Mouse (Mus musculus) cerebellum, adult 11-12 months (tissue): Measurements from ENCODE around the gene Per1.

Experiments
- DNase-seq: peaks from one replicate; pipeline ENCODE4 v3.0.0; 2022

Per1 gene

DNA sequence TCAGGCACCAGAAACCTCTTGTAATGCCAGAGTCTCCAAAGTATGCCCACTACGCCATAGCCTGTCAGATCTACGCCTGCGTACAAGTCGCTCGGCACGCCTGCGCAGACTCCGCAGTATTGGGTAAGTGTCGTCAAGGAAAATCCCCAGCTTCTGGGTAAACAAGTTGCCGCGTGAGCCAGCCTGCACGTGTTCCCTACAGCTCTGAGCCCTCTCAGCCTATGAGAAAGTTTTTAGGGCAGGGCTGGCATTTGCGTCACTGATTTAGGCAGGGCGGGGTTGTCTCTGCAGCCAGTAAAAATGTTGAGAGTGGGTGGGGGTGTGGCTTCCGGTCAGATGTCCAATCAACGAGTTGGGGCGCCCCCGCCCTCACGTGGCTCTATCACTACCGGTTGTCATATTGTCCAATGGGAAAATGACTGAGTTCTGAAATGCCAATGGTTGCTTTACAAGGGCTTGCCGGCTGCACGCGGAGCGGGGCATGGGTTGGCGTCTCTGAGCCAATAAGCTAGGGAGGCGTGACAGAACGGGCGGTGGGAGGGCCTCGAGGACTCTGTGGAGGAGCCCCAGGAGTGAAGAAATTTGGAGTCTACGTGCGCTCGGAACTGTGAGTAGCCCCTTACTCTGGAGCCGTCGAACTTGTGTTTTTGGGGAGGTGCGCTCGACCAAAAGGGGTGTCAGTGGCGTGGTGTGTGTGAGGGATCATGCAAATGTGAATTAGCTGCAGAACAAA is at the start of gene Per1:
Per1 (plus strand) TSS at position 521 of the 733 bp plus-strand sequence.
- DNase-seq: peak; percentile 100

DNA sequence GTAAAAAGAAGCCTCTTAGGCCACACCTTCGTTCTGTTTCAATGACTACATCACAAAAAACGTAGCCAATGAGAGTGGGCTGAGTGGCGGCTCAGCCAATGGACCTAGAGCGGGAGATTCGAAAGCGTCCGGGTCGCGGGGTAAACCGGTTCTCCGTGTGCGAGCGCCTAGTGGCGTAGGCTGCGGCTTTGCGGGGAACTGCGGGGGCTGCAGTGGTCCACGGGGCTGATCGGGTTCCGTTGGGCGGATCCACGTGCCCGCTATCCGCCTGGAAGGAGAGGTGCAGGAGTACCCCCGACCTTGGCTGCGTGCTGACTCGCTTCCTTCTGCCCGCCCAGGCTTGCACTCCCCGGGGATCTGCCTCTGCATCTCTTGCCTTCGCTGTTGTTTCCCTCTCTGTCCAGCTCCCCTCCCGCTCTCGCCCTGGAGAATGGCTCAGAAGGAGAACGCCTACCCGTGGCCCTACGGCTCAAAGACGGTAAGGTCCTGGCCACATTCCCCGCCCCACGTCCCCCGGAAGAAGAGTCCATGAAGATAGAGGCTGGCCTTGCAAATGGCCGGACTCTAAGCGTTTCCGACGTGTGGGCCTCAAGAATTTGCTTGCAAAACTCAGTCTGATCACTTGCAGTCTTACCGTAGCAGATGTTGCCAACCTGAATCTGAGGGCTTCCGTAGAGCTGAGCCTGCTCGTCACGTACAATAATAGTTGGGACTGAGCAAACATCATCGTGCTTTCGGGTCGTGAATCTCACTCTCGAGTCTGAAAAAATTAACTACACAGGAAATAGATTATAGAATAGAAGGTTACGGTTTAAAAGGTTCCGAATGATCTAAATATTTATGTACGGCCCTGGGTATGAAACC is 49.3 kb upstream of the Per1 start, which contains the start of gene Aurkb:
Aurkb (plus strand) TSS at position 117 of the 864 bp plus-strand sequence.
- peak; percentile 66 for DNase-seq

DNA sequence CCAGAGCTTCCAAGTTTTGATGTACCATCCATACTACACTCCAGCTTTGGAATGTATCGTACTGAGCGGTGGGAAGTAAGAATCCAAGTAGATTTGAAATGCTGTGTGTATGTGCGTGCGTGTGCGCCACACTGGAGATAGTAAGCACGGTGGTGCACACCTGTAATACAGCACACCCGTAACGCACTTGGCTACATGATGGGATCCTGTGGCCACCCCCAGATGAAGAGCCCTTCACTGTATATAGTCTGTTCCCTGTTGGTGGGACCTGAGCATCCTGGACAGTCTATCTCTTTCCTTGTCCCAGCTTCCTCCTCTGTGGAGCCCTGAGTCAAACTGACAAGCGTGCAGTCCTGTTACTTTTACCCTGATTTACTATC is 48.6 kb upstream of the Per1 start:
- no peak for DNase-seq

DNA sequence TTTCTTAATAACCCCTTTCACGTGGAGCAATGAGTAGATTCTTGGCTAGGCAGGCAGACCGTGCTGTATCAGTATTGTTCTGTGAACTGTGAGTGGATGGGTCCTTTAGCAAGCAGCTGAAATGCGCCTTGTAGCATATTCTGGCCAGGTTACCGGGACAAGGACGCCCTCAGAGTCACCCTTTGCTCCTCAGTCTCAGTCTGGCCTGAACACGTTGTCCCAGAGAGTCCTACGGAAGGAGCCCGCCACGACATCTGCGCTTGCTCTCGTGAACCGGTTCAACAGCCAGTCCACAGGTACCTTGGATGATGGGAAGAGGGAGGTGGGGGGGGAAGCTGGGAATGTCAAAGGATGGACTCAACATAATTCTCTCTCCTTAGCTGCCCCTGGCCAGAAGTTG is 47.4 kb upstream of the Per1 start:
- DNase-seq: no peak

DNA sequence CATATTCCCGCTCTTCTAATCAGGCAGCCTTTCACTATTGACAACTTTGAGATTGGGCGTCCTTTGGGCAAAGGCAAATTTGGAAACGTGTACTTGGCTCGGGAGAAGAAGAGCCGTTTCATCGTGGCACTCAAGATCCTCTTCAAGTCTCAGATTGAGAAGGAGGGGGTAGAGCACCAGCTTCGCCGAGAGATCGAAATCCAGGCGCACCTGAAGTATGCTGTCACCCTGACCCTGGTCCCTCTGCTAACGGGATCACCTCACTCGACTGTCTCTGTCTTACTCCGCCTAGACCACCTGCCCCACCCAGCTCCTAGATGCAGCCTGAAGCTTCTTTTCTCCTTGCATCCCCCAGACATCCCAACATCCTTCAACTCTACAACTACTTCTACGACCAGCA is 46.9 kb upstream of the Per1 start:
- no peak for DNase-seq

DNA sequence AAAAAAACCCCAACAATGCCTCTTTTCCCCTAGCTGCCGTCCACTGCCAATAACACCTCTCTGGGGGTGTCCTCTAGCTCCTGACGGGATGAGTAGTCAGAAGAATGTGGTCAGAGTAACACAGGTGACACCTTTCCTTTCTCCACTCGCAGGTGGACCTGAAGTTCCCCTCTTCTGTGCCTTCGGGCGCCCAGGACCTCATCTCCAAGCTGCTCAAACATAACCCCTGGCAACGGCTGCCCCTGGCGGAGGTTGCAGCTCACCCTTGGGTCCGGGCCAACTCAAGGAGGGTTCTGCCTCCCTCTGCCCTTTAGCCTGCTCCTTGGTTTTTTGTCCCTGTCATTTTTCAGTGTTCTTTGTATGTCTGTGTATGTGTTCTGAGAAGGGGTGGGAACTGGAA is 44.3 kb upstream of the Per1 start:
- peak; percentile 27 for DNase-seq

DNA sequence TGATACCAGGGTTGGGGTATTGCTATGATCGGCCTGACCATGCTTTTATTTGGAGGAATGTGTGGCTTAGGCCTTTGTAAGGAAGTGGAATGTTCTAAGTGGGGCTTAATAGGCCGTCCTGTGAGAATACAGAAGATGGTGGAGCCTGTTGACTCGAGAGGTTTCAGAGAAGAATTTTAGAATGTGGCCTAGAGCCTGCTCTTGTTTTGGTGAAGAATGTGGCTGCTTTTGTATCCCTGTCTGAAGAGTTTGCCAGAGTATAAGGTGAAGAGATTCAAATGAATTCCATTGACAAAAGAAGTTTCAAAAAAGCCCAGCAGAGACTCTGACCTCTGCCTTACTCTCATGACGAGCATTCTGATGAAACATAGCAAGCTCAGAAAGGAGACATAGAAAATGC is 43.2 kb upstream of the Per1 start:
- no peak for DNase-seq

DNA sequence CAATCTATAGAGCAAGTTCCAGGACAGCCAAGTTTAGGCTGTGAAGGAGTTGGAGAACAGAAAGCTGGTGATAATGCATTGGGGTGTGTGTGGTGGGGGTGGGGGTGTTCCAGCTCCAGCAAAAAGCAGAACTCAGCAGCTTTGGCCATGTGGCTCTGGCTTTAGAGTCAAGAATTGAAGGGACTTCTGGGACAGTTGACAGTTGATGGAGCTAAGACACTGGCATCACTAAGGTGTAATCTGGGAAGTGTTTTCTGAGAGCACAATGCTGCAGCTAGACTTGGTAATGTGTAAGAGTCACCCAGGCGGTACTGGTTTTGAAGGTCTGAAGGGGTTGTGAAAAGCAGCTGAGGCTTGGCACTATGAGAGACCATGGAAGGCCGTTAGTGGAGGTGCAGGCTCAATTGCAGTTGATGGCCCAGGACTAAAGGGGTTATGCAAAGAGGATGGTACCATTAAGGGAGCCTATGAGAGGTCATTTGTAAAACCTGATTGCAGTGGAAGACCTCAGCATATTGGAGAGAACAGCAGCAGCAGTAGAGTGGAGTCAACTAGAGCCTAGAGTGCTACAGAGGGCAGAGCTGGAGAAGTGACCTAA is 42.1 kb upstream of the Per1 start:
- no peak for DNase-seq

DNA sequence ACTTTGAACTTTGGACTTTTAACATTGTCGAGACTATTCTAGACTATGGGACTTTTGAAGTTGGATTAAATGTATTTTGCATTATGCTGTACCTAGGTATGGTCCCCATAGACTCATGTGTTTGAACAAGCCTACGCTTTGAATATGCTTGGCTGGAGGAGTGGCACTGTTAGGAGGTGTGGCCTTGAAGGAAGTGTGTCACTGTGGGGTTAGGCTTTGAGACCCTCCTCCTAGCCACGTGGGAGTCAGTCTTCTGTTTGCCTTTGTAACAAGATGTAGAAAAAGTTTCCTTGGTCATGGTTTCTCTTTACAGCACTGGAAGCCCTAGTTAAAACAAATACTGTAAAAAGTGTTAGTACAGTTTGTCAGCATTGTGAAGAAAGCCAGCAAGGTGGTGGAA is 41.2 kb upstream of the Per1 start:
- no peak for DNase-seq

DNA sequence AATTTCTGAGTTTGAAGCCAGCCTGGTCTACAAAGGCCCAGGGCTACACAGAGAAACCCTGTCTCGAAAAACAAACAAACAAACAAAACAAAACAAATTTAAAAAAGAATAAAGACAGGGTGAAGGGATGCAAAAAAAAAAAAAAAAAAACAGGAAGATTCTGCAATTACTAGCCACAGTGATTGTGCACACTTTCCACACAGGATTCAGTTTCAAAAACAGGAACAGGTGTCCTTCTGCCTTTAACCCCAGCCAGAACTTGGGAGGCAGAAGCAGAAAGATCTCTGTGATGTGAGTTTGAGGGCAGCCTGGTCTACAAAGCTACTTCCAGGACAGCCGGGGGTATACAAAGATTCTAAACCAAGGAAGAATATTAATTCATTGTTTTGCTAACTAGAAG is 36.8 kb upstream of the Per1 start:
- DNase-seq: no peak

DNA sequence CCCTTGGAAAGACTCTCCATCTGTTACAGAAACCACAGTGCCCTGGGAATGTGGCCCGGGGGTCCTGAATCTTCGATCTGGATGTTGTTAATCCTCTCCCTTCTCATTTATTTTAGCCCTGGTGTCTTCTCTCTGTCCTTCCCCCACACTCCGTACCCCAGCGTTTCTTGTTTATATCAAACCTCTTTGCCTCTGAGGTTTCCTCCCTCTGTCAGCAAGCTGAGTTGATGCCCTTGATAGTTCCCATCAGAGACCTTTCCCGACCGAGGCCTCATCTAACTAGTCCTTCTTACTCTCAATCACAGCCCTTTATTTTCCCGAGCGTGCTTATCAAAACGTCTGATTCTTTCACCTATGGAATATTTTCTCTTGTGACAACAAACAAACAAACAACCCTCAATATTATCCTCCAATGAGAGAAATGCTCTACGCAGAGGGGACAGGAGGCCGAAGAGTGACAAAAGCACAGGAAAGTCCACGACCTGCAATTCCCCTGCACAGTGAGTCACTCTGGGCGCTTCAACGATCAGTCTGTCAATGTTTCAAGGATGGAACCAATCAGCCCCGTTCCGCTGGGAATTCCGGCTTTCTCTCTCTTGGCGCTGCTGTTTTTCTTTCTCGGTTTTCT is 36.2 kb upstream of the Per1 start:
- DNase-seq: peak; percentile 33

DNA sequence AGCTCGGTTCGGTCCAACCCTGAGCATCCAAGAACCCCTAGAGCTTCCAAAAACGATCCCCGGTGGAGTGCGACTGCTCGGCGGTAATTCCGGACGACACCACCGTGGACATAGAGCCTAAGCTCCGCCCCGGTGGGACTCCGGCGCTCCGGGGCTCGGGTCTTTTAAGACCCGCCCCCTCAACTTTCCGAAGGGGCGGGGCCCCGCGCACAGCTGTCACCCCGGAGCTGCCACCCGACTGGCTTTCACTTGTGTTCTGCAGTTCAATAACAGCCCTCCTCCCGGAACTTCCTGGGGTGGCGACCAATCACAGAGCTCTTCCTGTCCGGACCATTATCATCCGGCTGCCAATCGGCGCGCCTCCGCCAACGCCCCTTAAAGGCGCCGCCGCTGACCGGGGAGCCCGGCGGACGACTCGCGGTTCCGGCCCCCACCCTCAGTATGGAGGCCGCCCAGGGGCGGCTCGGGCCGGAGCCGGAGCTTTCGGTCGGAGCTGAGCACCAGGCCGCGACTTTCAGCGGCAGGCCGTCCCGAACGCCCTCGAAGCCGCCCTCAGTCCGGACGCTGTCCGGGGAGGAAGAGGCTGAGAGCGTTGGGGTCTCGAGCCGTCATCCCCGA is 35.6 kb upstream of the Per1 start, which contains the start of gene Borcs6:
Borcs6 (plus strand) TSS at position 361 of the 618 bp plus-strand sequence.
- DNase-seq: peak; percentile 99

DNA sequence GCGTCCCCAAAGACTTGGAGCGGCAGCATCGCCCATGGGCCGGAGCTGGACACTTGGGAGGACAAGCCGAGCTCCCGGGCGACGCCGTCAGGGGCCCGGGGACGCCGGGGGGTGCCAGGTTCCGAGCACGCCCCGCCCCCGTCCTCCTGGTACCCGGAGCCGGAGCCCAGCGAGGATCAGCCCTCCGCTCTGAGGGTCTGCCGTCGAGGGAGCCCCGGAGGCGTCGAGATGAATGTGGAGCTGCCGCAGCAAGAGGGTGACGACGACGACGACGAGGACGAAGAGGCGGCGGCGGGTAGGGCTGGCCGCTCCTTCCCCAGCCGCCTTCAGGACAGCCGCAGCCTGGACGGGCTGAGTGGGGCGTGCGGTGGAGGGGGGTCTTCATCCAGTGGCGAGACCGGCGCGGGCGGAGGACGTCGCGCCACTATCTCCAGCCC is 35.0 kb upstream of the Per1 start:
- peak; percentile 75 for DNase-seq

DNA sequence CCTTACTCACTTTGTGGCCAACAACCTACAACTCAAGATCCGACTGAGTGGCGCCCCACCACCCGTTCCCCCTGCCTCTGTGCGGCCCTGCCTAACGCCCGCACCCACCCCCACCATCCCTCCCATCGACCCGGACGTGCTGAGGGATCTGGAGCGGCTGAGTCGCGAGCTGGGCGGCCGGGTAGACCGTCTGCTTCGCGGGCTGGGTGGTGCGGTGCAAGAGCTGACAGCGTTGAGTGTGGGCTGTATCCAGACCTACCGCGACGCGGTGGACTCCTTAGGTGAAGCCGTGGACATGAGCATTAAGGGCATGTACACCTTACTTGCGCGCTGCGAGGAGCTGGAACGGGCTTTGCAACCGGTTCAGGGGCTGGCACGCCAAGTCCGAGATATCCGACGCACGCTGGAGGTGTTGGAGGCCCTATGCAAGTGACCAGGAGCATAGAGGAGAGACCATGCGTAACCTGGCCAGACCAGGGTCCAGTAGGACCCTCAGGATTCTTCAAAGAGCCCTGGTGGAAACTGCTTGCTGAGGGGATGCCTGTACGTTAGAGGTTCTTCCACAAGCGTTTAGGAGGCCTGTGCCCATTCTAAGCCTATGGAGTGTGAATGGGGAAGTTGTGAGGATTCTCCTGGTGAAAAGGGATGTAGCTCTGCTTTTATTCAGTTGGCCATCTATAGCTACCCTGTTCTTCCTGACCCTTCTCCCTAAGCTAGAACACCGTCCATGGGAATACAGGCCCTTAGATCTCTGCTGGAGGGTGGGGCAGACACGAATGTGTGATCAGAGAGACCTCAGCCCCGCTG is 34.4 kb upstream of the Per1 start:
- peak; percentile 65 for DNase-seq

DNA sequence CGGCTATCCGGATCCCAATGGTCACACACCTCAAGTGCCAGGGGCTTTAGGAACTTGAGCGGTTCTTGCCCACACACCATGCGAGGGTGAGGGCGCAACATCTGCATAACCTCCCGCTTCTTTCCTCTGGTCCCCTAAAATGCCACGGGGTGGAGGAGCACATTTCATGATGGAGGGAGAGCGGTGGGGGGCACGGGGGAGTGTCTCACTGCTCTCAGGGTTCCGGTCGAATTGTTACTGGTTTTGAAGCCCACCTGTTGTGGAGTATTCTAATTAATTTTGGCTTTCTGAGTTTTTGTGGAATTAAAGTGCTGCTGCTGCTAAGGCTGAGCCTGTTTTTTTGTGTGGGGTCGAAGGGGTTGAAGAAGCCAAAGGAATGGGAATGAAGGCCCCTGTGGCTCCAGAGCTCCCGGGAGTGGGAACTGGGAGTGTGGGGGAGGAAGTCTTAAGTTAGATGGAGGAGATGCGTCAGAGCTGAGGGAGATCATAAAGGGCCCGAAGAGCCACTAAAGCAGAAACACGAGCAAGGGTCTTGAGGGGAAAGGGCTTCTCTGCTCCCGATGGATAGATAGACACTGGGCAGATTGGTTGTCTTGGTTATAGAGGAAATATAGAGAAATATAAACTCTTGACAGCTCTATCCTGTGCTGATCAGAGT is 33.6 kb upstream of the Per1 start:
- peak; percentile 67 for DNase-seq

DNA sequence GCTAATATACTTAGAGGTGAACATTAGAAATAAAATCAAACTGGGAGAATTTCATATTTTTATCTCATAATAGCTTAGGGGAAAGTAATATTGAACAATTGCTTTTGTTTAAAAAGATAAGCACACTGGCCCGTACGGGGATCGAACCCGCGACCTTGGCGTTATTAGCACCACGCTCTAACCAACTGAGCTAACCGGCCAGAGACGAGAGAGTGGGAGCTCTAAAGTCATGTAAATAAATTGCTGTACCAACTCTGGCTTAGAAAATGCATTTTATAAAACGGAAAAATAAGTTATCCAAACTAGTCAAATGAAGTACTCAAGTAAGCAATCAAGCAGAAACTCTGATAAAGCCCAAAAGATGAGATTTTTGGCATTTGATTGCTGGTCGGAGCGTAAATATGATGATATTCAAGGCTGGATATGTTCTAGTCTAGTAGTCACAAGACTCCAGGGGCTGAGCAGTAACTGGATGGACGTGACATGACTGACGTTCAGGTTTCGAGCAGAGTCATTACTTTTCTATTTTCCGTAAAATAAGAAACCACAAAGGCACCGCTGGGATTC is 32.7 kb upstream of the Per1 start:
- peak; percentile 70 for DNase-seq

DNA sequence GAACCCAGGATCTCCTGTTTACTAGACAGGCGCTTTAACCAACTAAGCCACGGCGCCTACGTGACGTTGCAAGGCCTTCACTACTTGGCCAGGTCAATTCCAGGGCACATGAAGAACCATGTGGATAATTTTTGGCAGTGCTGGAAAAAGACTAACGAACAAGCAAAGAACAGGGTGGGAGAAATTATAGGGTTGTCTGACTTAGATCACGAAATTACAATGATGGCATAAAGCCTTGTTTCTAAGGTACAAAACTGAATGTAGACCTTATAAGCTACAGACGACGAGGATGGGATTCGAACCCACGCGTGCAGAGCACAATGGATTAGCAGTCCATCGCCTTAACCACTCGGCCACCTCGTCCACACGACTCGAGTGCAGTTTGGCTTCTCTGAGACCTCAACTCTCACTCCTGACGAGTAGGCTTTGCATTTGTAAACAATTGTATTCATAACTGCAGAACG is 32.2 kb upstream of the Per1 start:
- peak; percentile 91 for DNase-seq

DNA sequence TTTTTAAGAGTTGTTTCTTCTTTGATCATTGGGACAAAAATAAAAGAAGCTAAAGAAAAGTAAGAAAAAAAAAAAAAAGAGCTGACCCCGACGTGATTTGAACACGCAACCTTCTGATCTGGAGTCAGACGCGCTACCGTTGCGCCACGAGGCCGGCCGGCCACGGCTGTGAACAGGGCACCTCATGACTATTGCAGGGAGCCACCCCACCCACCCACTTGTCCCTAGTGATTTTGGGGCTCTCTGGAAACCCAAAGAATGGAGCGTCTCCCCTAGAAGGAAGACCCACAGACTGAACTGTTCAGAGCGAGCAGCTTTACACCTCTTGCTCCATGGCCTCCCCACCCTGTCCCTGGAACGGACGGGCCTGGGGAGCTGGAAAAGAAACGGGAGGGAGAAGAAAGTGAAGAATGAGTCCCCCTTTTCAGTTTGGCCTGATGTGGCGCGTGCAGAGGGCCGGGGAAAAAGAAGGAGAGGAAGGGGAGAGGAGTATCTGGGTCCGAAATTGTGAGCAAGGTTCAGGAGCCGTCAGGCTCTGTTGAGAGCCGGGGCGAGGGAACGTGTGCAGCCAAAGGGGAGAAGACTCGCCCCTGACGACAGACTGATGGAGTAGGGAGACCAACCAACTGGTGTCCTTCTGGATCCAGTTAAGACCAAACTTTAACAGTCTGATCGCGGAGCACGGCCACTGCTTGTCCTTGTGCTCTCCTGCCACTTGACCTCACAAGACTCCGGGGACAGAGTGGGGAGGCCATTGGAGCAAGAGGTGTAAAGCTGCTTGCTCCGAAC is 31.4 kb upstream of the Per1 start:
- peak; percentile 69 for DNase-seq

DNA sequence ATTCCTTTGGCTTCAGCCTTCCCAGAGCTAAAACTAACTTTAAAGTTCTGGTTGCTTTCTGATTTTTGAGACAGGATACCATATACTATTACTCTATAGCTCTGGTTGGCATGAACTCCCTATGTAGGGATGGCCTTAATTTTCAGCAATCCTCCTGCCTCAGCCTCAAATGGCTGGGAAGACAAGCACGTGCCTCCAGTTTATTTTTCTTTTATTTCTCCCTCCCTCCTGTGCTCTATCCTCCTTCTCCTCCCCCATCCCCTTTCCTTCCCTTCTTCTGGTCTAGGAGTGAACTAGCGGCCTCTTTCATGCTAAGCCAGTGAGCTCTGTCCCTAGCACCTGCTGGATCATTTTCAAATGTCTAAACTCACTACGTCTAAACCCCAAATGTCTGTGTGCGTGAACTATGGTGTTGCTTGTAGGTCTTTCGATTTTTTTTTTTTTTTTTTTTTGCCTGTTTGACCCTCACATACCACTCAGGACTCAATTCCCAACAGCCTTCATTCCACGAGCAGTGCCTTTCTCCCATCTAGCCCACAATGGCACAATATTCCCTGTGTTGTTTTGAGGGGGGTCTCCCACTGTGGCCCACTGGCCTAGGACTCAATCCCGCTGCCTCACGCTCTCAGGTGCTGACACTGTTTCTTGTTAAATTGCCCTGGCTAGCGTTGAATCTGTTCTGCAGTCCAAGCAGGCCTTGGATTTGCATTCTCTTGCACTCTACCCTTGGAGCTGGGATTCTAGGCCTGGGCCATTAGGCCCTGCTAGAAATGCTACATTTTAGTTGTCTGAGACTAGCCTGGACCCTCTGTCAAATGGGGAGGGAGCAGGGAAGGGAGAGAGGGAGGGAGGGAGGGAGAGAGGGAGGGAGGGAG is 30.5 kb upstream of the Per1 start:
- DNase-seq: peak; percentile 41
